Mouse (Mus musculus): ENCODE results near the gene Kcnq5. TPM values are rescaled to one million over a fixed set of nuclear protein-coding genes. Genes with fewer than 3 reads are reported as not detected.

Gene Kcnq5
- total and polyA plus RNA-seq, 3 experiments, result not detected

DNA sequence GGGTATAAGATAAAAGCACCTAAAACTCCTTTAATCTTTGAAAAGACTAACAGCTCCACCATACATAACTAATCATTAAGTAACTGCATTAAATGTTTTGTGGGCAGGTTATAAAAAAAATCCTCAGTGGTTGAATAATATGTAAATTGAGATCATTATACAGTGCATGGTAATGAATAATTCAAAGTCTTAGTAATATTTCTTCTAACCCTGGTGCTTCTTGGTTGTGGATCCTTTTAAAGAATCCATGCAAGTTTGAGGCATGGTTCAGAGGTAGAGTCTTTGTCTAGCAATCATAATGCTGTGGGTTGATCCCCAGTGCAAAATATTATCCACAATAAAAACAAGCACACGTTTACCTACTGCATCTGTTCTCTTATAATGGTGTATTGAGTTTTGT, 272.8 kb downstream of the Kcnq5 start:
- Histone ChIP-seq H3K36me3 (ENCODE audit: control insufficient read depth in 1 of 2, insufficient read depth in 2 of 2, low read length in 2 of 2) (no peaks in the 10 kb centered on the region), H3K9me3 (replicated peaks; ENCODE audit: insufficient read depth, low read length) (no peaks in the 10 kb centered on the region), H3K9ac (ENCODE audit: control insufficient read depth, low read depth, low read length, poor library complexity, severe bottlenecking) (no peak overlapping the region), H3K27ac (ENCODE audit: control insufficient read depth, low read depth, low read length) (no peak overlapping the region), H3K4me1 (ENCODE audit: control insufficient read depth in 1 of 2, insufficient read depth in 2 of 2, low read length in 2 of 2) (no peaks in the 10 kb centered on the region), H3K4me3 (ENCODE audit: control insufficient read depth in 1 of 2, insufficient read depth in 1 of 2, low read depth in 2 of 2, low read length in 2 of 2) (no peak overlapping the region), H3K27me3 (ENCODE audit: control insufficient read depth in 1 of 2, insufficient read depth in 2 of 2, low read length in 2 of 2) (no peaks in the 10 kb centered on the region), H3K79me2 (ENCODE audit: control insufficient read depth, insufficient read depth, low read length, poor library complexity) (no peaks in the 10 kb centered on the region)
- no peak for TF ChIP-seq POLR2A (IDR thresholded peaks at IDR 0.05; ENCODE audit: control insufficient read depth in 1 of 2, insufficient read depth in 1 of 2, low read depth in 1 of 2, low read length in 2 of 2, poor library complexity in 1 of 2)
- no peak for TF ChIP-seq GATA1 (IDR thresholded peaks at IDR 0.05; ENCODE audit: low read depth, low read length)
- no peak for TF ChIP-seq MAFK (IDR thresholded peaks at IDR 0.05; ENCODE audit: borderline replicate concordance, low read depth, low read length)
- no peak for TF ChIP-seq ETS1 (IDR thresholded peaks at IDR 0.05; ENCODE audit: low read depth, low read length)
- TF ChIP-seq POLR2AphosphoS2 (IDR thresholded peaks at IDR 0.05; ENCODE audit: low read length), result no peak
- no peak for TF ChIP-seq ZKSCAN1 (IDR thresholded peaks at IDR 0.05; ENCODE audit: low read depth, low read length)
- no peak for TF ChIP-seq UBTF (IDR thresholded peaks at IDR 0.05; ENCODE audit: borderline replicate concordance, insufficient read depth, low read depth, low read length)
- DNase-seq (ENCODE audit: low read depth, low spot score), result no peak

DNA sequence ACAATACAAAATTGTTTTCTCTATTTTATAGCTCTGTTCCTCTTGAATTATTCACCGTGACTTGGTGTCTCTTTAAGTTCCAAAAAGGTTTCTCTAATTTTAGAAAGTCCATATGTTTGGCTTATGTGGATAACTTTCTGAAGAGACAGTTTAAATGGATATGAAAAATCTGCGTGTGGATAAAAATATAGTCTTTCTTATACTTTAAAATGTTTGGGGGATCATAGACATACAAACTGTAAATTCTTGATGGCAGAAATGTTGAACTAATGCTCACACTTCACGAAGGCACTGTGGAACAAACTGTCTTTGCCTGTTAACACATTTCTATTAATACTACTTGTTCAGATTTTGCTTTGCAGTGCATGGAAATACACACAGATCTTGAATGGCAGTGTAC, 277.3 kb downstream of the Kcnq5 start:
- DNase-seq (ENCODE audit: low read depth, low spot score), result no peak

DNA sequence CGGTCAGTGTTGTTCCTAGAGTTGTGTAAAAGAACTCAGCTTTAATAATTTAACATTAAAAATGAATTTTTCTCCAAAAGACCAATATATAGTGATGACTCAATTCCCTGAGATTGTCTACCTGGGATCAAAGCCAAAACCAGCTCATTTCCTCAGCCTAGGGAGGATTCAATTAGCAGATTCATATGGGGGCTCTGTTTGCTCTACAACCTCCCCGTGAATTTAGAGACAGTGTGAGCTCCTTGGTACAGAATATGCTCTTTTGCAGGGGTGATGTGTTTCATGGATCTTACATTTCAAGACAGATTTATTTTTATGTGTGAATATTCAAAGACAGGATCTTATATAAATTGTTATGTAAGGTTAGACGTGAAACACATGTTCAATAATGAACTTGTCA, 284.9 kb downstream of the Kcnq5 start:
- no peaks in the 10 kb centered on the region for H3K36me3 ChIP-seq (ENCODE audit: control insufficient read depth in 1 of 2, insufficient read depth in 2 of 2, low read length in 2 of 2)
- DNase-seq (ENCODE audit: low read depth, low spot score), result no peak
- TF ChIP-seq SMC3 (IDR thresholded peaks at IDR 0.05; ENCODE audit: low read depth, low read length) (no peak), POLR2A (IDR thresholded peaks at IDR 0.05; ENCODE audit: control insufficient read depth in 1 of 2, insufficient read depth in 1 of 2, low read depth in 1 of 2, low read length in 2 of 2, poor library complexity in 1 of 2) (no peak), JUND (IDR thresholded peaks at IDR 0.05; ENCODE audit: low read depth, low read length) (no peak), CTCF (IDR thresholded peaks at IDR 0.05 in 2 of 3, conservative IDR thresholded peaks at IDR 0.05 in 1 of 3; ENCODE audit: control insufficient read depth in 1 of 3, insufficient read depth in 1 of 3, low read depth in 2 of 3, low read length in 3 of 3, poor library complexity in 1 of 3, severe bottlenecking in 1 of 3) (no peak), ELF1 (IDR thresholded peaks at IDR 0.05; ENCODE audit: low read depth, low read length) (no peak), USF1 (IDR thresholded peaks at IDR 0.05; ENCODE audit: low read depth, low read length) (no peak), E2F4 (IDR thresholded peaks at IDR 0.05; ENCODE audit: borderline replicate concordance, low read depth, low read length) (no peak), RAD21 (IDR thresholded peaks at IDR 0.05; ENCODE audit: low read depth, low read length) (no peak), RCOR1 (IDR thresholded peaks at IDR 0.05; ENCODE audit: low read depth, low read length) (no peak), MYB (IDR thresholded peaks at IDR 0.05; ENCODE audit: low read depth, low read length) (no peak), BHLHE40 (IDR thresholded peaks at IDR 0.05; ENCODE audit: borderline replicate concordance, low read depth, low read length) (no peak), KAT2A (conservative IDR thresholded peaks at IDR 0.05; ENCODE audit: low read depth, low read length) (no peak), POLR2AphosphoS5 (IDR thresholded peaks at IDR 0.05; ENCODE audit: borderline replicate concordance, low read depth, low read length) (no peak), TAL1 (IDR thresholded peaks at IDR 0.05; ENCODE audit: low read length) (no peak), NELFE (IDR thresholded peaks at IDR 0.05; ENCODE audit: low read depth, low read length) (no peak), MYC (IDR thresholded peaks at IDR 0.05; ENCODE audit: low read depth, low read length) (no peak)

More for the DNA sequence above, 277.3 kb downstream of the Kcnq5 start:
- Histone ChIP-seq H3K27me3 (ENCODE audit: control insufficient read depth in 1 of 2, insufficient read depth in 2 of 2, low read length in 2 of 2) (no peaks in the 10 kb centered on the region), H3K79me2 (ENCODE audit: control insufficient read depth, insufficient read depth, low read length, poor library complexity) (no peaks in the 10 kb centered on the region), H3K9me3 (replicated peaks; ENCODE audit: insufficient read depth, low read length) (no peaks in the 10 kb centered on the region), H3K9ac (ENCODE audit: control insufficient read depth, low read depth, low read length, poor library complexity, severe bottlenecking) (no peak overlapping the region), H3K27ac (ENCODE audit: control insufficient read depth, low read depth, low read length) (no peak overlapping the region), H3K4me3 (ENCODE audit: control insufficient read depth in 1 of 2, insufficient read depth in 1 of 2, low read depth in 2 of 2, low read length in 2 of 2) (no peak overlapping the region), H3K36me3 (ENCODE audit: control insufficient read depth in 1 of 2, insufficient read depth in 2 of 2, low read length in 2 of 2) (no peaks in the 10 kb centered on the region), H3K4me1 (ENCODE audit: control insufficient read depth in 1 of 2, insufficient read depth in 2 of 2, low read length in 2 of 2) (no peaks in the 10 kb centered on the region)
- TF ChIP-seq TCF12 (IDR thresholded peaks at IDR 0.05; ENCODE audit: low read depth, low read length) (no peak), POLR2AphosphoS5 (IDR thresholded peaks at IDR 0.05; ENCODE audit: borderline replicate concordance, low read depth, low read length) (no peak), RCOR1 (IDR thresholded peaks at IDR 0.05; ENCODE audit: low read depth, low read length) (no peak), JUND (IDR thresholded peaks at IDR 0.05; ENCODE audit: low read depth, low read length) (no peak), USF2 (IDR thresholded peaks at IDR 0.05; ENCODE audit: borderline replicate concordance in 1 of 2, insufficient read depth in 1 of 2, low read depth in 1 of 2, low read length in 2 of 2) (no peak), ZNF384 (IDR thresholded peaks at IDR 0.05; ENCODE audit: low read depth, low read length) (no peak), TBP (IDR thresholded peaks at IDR 0.05; ENCODE audit: low read depth, low read length) (no peak), MYB (IDR thresholded peaks at IDR 0.05; ENCODE audit: low read depth, low read length) (no peak), NELFE (IDR thresholded peaks at IDR 0.05; ENCODE audit: low read depth, low read length) (no peak), SIN3A (IDR thresholded peaks at IDR 0.05; ENCODE audit: low read length) (no peak), MXI1 (IDR thresholded peaks at IDR 0.05; ENCODE audit: low read depth, low read length) (no peak), GATA1 (IDR thresholded peaks at IDR 0.05; ENCODE audit: low read depth, low read length) (no peak), KAT2A (conservative IDR thresholded peaks at IDR 0.05; ENCODE audit: low read depth, low read length) (no peak), MAFK (IDR thresholded peaks at IDR 0.05; ENCODE audit: borderline replicate concordance, low read depth, low read length) (no peak), SMC3 (IDR thresholded peaks at IDR 0.05; ENCODE audit: low read depth, low read length) (no peak), POLR2AphosphoS2 (IDR thresholded peaks at IDR 0.05; ENCODE audit: low read length) (no peak), ELF1 (IDR thresholded peaks at IDR 0.05; ENCODE audit: low read depth, low read length) (no peak)

More for the DNA sequence above, 284.9 kb downstream of the Kcnq5 start:
- no peak overlapping the region for H3K4me3 ChIP-seq (ENCODE audit: control insufficient read depth in 1 of 2, insufficient read depth in 1 of 2, low read depth in 2 of 2, low read length in 2 of 2)
- no peaks in the 10 kb centered on the region for H3K27me3 ChIP-seq (ENCODE audit: control insufficient read depth in 1 of 2, insufficient read depth in 2 of 2, low read length in 2 of 2)
- no peaks in the 10 kb centered on the region for H3K9me3 ChIP-seq (replicated peaks; ENCODE audit: insufficient read depth, low read length)
- no peak overlapping the region for H3K9ac ChIP-seq (ENCODE audit: control insufficient read depth, low read depth, low read length, poor library complexity, severe bottlenecking)
- H3K27ac ChIP-seq (ENCODE audit: control insufficient read depth, low read depth, low read length), result no peak overlapping the region
- H3K79me2 ChIP-seq (ENCODE audit: control insufficient read depth, insufficient read depth, low read length, poor library complexity), result no peaks in the 10 kb centered on the region
- H3K4me1 ChIP-seq (ENCODE audit: control insufficient read depth in 1 of 2, insufficient read depth in 2 of 2, low read length in 2 of 2), result no peaks in the 10 kb centered on the region
